Mouse (Mus musculus) erythroblast, embryonic 14.5 days (primary cell): ENCODE results near the gene Rnf220.

Experiments used
- GATA1 ChIP-seq: IDR thresholded peaks from 2 replicates; pipeline ENCODE4 v1.6.1; 2012; ENCODE audit warnings: low read length, inconsistent platforms, mixed read lengths
- TAL1 ChIP-seq: IDR thresholded peaks from 3 replicates; pipeline ENCODE4 v1.6.1; 2012; ENCODE audit warnings: low read length, inconsistent platforms, mixed read lengths

- no peak for TF ChIP-seq GATA1
- TF ChIP-seq TAL1, result no peak
Measured at GRCm38 (mm10) chr4:117253218-117254016, 243.4 kb downstream of the Rnf220 start.
